Mouse (Mus musculus) brain, embryonic 14.5 days (tissue): ENCODE data around the gene App. TPM values are rescaled to one million over a fixed set of nuclear protein-coding genes. Genes with fewer than 3 reads are reported as not detected.
A peak's percentile ranks its signal among the peaks of the same experiment; 100 is the strongest.

Experiments used
- DNase-seq: peaks from one replicate; pipeline ENCODE4 v3.0.0-alpha.2; 2011; ENCODE audit warnings: low read depth
- CTCF ChIP-seq: fragments of 200-500 bp; IDR thresholded peaks from 2 replicates; pipeline ENCODE4 v1.5.1; 2012; ENCODE audit warnings: inconsistent platforms, mild to moderate bottlenecking, moderate library complexity, borderline replicate concordance; ENCODE audit not compliant: insufficient read depth, insufficient read length; ENCODE audit errors: extremely low read depth
- POLR2A ChIP-seq: fragments of 200-500 bp; IDR thresholded peaks from 2 replicates; pipeline ENCODE4 v1.6.1; 2012; ENCODE audit warnings: mild to moderate bottlenecking, inconsistent platforms, borderline replicate concordance; ENCODE audit not compliant: poor library complexity, insufficient read depth, insufficient read length, severe bottlenecking; ENCODE audit errors: extremely low read depth
- polyA plus RNA-seq: library from polyadenylated mRNA; depleted of rRNA; stranded (reverse); fragments of >200 nt; gene quantifications from 2 replicates; pipeline ENCODE4 v1.2.3, GENCODE M21; 2012

The App gene
- polyA plus RNA-seq, 1 experiment = 485 TPM

DNA sequence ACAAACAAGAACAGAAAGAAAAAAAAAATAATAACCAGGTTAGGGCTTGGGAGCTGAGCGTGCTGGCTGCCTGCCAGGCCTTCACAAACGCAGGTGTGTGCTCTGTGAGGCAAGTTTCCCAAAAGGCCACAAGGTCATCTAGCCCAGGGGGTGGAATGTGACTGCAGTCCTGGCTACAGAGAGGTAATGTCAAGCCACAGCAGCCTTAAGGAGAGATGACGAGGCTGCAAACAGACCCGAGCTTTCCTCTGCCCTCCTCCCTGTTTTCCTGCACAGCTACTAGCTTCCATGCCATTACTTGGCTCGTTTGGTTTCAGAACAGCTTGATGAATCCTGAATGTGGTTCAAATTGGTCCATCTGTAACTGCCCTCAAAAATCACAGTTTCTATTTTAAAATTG is 4.7 kb downstream of the App start:
- no peak for DNase-seq
- TF ChIP-seq POLR2A (no peak), CTCF (no peak)

- DNase-seq = no peak
- TF ChIP-seq POLR2A (no peak), CTCF (no peak)
These were observed 7.4 kb downstream of the App start for GRCm38 (mm10) chr16:85166205-85166604.

GRCm38 (mm10) chr16:85165631-85166030 is 7.9 kb downstream of the App start:
- no peak for TF ChIP-seq POLR2A
- TF ChIP-seq CTCF = no peak
- no peak for DNase-seq

GRCm38 (mm10) chr16:85165177-85165576 is 8.4 kb downstream of the App start:
- TF ChIP-seq POLR2A (no peak), CTCF (no peak)

GRCm38 (mm10) chr16:85162779-85163178 is 10.8 kb downstream of the App start:
- no peak for DNase-seq
- TF ChIP-seq CTCF (no peak), POLR2A (no peak)

More at GRCm38 (mm10) chr16:85165177-85165576, 8.4 kb downstream of the App start:
- no peak for DNase-seq

DNA sequence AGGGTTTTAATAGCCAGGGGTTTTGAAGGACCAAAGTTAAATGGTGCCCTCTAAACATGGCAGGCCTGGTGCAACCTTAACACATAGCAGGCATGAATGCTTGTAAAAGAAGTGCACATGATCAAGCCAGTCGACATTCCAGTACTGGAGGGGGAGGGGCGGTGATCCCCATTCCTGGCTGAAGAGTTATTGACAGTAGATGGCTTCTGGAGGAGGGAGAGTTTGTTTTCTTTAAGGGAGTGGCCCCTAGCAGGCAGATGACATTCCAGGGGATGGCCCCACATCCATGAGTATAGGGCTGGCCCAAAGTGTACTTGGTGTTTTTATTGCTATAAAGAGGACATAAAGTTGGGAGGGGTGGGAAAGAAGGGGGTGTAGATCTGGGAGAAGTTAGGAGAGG is 13.4 kb downstream of the App start:
- TF ChIP-seq CTCF (no peak), POLR2A (no peak)
- no peak for DNase-seq

DNA sequence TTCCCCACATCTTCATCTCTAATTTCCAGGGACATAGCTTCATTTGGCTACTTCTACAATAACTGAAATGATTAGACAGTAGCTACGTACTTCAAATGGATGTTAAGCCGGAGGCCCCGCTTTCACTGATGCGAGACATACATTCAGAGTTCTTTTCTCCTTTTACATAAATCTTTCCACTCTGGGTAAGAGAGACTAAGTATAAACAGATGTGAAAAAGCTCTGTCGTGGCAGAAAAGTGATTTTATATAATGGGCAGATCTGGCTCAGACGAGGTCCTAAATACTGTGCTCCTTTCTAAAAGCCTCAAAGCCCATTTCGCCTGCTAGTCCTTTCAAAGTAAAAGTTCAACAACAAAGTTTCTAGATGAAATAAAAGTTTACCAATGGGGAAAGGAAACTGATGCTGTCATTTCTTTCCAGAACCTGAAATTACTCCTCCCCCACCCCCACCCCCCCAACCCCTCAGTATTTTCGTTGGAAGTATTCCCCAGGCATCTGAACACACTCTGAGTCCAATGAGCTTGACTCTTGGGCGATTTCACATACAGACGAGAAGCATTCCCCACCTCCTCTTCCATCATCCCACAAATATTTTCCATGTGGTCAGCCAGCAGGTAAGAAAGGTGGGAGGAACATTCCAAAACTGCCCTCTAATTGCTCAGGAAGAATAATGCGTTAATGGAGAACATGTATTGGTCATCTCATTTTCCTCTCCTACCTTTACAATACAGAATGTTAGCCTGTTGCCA is 15.6 kb downstream of the App start:
- DNase-seq = no peak
- TF ChIP-seq POLR2A (no peak), CTCF (no peak)

GRCm38 (mm10) chr16:85157156-85157555 is 16.4 kb downstream of the App start:
- no peak for TF ChIP-seq CTCF
- no peak for TF ChIP-seq POLR2A
- DNase-seq = no peak

DNA sequence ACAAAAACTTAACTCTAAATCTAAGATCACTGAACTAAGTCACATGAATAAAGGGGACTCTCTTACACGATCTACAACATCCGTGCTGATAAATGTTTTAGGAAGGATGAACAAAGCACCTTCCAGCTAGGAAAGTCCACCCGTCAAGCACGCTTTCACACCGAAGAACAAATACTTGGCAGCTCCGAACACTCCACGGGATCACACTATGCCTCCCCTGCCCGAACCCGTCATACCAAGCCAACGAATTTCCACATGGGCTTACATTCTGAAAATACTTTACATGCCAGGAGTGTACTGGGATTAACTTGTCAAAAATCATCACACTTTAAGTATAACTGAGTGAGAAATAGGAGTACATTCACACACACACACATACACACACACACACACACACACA is 17.7 kb downstream of the App start:
- DNase-seq = peak; percentile 49
- TF ChIP-seq POLR2A (no peak), CTCF (no peak)

DNA sequence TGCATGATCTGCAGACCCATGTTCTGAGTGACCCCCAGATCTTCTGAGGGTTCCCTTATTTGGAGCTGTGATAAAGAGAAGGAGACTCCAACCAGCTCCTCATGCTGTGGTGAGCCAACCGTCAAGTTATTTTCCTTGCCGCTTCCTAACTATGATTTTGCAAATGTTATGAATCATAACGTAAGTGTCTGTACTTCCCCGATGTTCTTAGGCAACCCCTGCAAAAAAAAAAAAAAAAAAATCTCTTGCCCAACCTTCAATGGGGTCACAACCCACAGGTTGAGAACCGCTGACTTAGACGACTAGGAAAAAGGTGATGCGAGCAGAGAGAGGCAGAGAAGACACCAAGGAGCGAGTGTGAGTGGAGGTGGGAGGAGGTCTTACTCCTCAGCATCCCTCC is 21.1 kb downstream of the App start:
- DNase-seq = no peak
- TF ChIP-seq CTCF = no peak
- no peak for TF ChIP-seq POLR2A

DNA sequence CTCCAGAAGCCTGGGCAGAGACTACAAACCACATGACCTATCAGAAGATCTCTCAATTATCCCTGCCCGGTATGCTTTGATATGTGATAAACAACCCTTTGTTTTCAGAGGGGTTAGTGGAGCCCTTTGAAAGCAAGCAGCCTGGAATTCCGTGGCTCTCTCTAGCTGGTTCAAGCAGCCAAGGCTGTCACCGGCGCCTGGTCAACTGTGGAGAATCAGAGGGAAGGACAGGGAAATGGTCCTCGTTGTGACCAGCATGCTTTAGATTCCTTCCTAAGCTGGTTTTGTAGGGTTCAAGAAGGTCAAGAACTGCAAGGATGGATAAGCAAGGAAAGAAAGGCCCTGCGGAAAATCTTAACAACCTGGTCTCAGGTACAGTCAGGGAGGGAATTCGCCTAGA is 21.9 kb downstream of the App start:
- DNase-seq = peak; percentile 31
- TF ChIP-seq POLR2A = no peak
- no peak for TF ChIP-seq CTCF

GRCm38 (mm10) chr16:85150902-85151301 is 22.7 kb downstream of the App start:
- TF ChIP-seq CTCF (no peak), POLR2A (no peak)
- DNase-seq = no peak
